Mouse (Mus musculus): ENCODE measurements around the gene Smo.

GRCm38 (mm10) chr6:29697548-29697947, 37.8 kb upstream of the Smo start:
- TF ChIP-seq POLR2A (IDR thresholded peaks at IDR 0.05; ENCODE audit: control insufficient read depth, low read depth, low read length): no peak
- no peak for TF ChIP-seq CTCF (IDR thresholded peaks at IDR 0.05; ENCODE audit: control insufficient read depth, insufficient read depth, insufficient replicate concordance, low read depth, low read length)

All from testis, adult 2 months (tissue).